ENCODE assay signal across 12 mouse cellular contexts in the genomic region with DNA sequence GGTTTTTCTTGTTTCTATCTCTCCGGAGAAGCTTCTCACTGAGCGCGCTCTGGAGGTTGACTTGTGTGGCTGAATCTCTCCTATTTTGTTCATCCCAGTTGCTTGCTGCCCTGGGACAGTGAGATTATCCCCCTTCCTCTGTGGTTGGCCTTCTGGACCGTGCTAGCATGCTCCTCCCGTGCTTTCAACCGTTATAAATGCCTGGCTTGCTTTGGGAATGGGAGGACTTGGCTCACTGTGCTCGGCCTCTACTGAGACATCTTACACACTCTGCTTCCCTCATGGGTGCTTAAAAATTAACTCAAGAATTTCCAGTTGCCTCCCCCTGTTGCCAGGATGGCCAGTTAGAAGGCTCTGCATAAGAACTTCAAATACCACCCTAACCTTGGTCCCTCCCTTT. TPM values are rescaled to one million over a fixed set of nuclear protein-coding genes. Genes with fewer than 3 reads are reported as not detected.
DNase-seq lines count a peak whose midpoint lies in the region; ATAC-seq and TF ChIP-seq lines count a peak whose summit lies in the region.
"Had no signal": no experiment of that assay in that cellular context is flagged by ENCODE, and none has a peak within 500 bp of the region (broad histone marks: within the 10 kb centered on the region; RNA-seq: fewer than 3 reads in every experiment).

No protein-coding gene starts in this region.

- intact Hi-C loops in left cerebral cortex, adult 2 months (cut with DNase I): no loop called here

- peak overlapping the region; percentile 21; the same call in 1 of the 2 replicates for H3K27ac ChIP-seq in left cerebral cortex, adult 2 months
- no peak overlapping the region for H3K27ac ChIP-seq in hindbrain, embryonic 14.5 days
- H3K27ac ChIP-seq in neural tube, embryonic 14.5 days (ENCODE audit: low read depth, low read length): no peak overlapping the region
- H3K27ac ChIP-seq: stomach, postnatal 0 days had no signal

- no peaks in the 10 kb centered on the region; the same call in 1 of the 2 replicates for H3K36me3 ChIP-seq in hindbrain, embryonic 14.5 days (replicated peaks; ENCODE audit: control insufficient read depth, insufficient read depth)
- no peaks in the 10 kb centered on the region for H3K36me3 ChIP-seq in neural tube, embryonic 14.5 days (ENCODE audit: control insufficient read depth, insufficient read depth, low read length)

- no peak for ATAC-seq in hindbrain, embryonic 14.5 days (ENCODE audit: low FRiP score)
- ATAC-seq in neural tube, embryonic 14.5 days (ENCODE audit: low read depth): no peak

- H3K4me1 ChIP-seq in hindbrain, embryonic 14.5 days (replicated peaks; ENCODE audit: control insufficient read depth, insufficient read depth, low read length): peaks cover 78% of the 10 kb centered on the region
- H3K4me1 ChIP-seq in neural tube, embryonic 14.5 days (ENCODE audit: control insufficient read depth, insufficient read depth, low read length): peaks cover 52% of the 10 kb centered on the region

- no peak for TF ChIP-seq CTCF in left cerebral cortex, adult 2 months (IDR thresholded peaks at IDR 0.05)

- no peaks in the 10 kb centered on the region for H3K27me3 ChIP-seq in hindbrain, embryonic 14.5 days (ENCODE audit: control insufficient read depth, insufficient read depth, low read length)
- H3K27me3 ChIP-seq in neural tube, embryonic 14.5 days (ENCODE audit: control insufficient read depth, insufficient read depth, low read length): no peaks in the 10 kb centered on the region

- no peaks in the 10 kb centered on the region for H3K9me3 ChIP-seq in hindbrain, embryonic 14.5 days (ENCODE audit: control insufficient read depth, low read length)
- H3K9me3 ChIP-seq in neural tube, embryonic 14.5 days (ENCODE audit: control insufficient read depth, low read length): no peaks in the 10 kb centered on the region

- DNase-seq in left cerebral cortex, adult 2 months (ENCODE audit: extremely low spot score in 1 of 2, low spot score in 2 of 2): no peak
- no peak for DNase-seq in left cerebral cortex, adult 8-10 months (ENCODE audit: low spot score in 2 of 2)
- DNase-seq in cerebellum, postnatal 10 days: peak; percentile 70 to 78
- no peak for DNase-seq in hindbrain, embryonic 14.5 days (ENCODE audit: low spot score)
- no peak for DNase-seq in gastrocnemius, postnatal 25 days
- no peak for DNase-seq in ovary, postnatal 14 days (ENCODE audit: low spot score)
- DNase-seq: kidney, postnatal 14 days; liver; lung, postnatal 14 days had no signal

- no peak overlapping the region for H3K9ac ChIP-seq in hindbrain, embryonic 14.5 days
- H3K9ac ChIP-seq in neural tube, embryonic 14.5 days (replicated peaks; ENCODE audit: low read depth, low read length): no peak overlapping the region

- peak overlapping the region; percentile 86 for H3K4me2 ChIP-seq in hindbrain, embryonic 14.5 days (replicated peaks)
- H3K4me2 ChIP-seq in neural tube, embryonic 14.5 days (ENCODE audit: low read depth, low read length): peak overlapping the region; percentile 94; the same call in 1 of the 2 replicates

- peak overlapping the region; percentile 28 for H3K4me3 ChIP-seq in left cerebral cortex, adult 2 months
- 0 out of 2 replicates have a peak overlapping the region, but pooled peaks have one; percentile 91 for H3K4me3 ChIP-seq in hindbrain, embryonic 14.5 days (replicated peaks; ENCODE audit: low read length)
- H3K4me3 ChIP-seq in neural tube, embryonic 14.5 days (ENCODE audit: low read depth, low read length): no peak overlapping the region

- 72% methylated on average over 7 of the region's 7 CpGs for WGBS in hindbrain, embryonic 14.5 days
- WGBS in neural tube, embryonic 14.5 days: 63% methylated on average over 7 of the region's 7 CpGs

RNA-seq across cellular contexts. Expression of a gene that starts 10.8 kb away (rescaled TPM):
- total RNA-seq in left cerebral cortex, adult 2 months (2021): 10 to 100 TPM; 40.6 to 45.6 TPM
- 10 to 100 TPM; 38.0 to 42.7 (median 40.8) TPM for total RNA-seq in left cerebral cortex, adult 8-10 months (2022)
- 18.7 and 19.7 TPM in 2 replicates for polyA plus RNA-seq in hindbrain, embryonic 14.5 days (2014; fragmentation: Nextera tagmentation; extraction: Ambion mirVana)
- 21.3 and 21.9 TPM in 2 replicates for polyA plus RNA-seq in neural tube, embryonic 14.5 days (2014; fragmentation: Nextera tagmentation; extraction: Ambion mirVana)
- under 1 TPM; 0.03 to 0.05 TPM for total RNA-seq in gastrocnemius, postnatal 25 days (2021)
- polyA plus RNA-seq: small intestine, adult 2 months had no signal

Comparison
In these comparisons a context has a peak if more than half of its experiments do, and no peak if none do; other contexts are left out.
1. DNase-seq: peak in cerebellum, postnatal 10 days (2 of 2); none in left cerebral cortex, adult 2 months (0 of 2), left cerebral cortex, adult 8-10 months (0 of 2), hindbrain, embryonic 14.5 days (single experiment), gastrocnemius, postnatal 25 days (single experiment) and ovary, postnatal 14 days (single experiment).
2. RNA of a gene that starts 10.8 kb away (total RNA-seq): 40.6 to 45.6 TPM in left cerebral cortex, adult 2 months and 38.0 to 42.7 TPM in left cerebral cortex, adult 8-10 months; 0.03 to 0.05 TPM in gastrocnemius, postnatal 25 days; every median in the first group is over 10 times any median in the second.